Mouse (Mus musculus) MEL (cell line): ENCODE data around the gene Abhd11. TPM values are rescaled to one million over a fixed set of nuclear protein-coding genes. Genes with fewer than 3 reads are reported as not detected.

Experiments
- DNase-seq: peaks from one replicate; pipeline ENCODE4 v3.0.0; 2011; ENCODE audit warnings: low read depth, low spot score
- H3K27ac ChIP-seq: 2 replicates; pipeline ENCODE4 v1.5.1; 2012; ENCODE audit warnings: low read depth, mild to moderate bottlenecking, control low read depth, low read length, moderate library complexity; ENCODE audit not compliant: control insufficient read depth
- H3K27me3 ChIP-seq, 2 experiments: fragments of 150-350 bp in 1 of 2; sonication (generic) in 1 of 2; 2 replicates each; pipeline ENCODE4 v1.6.1; 2012; ENCODE audit warnings: low read length in 2 of 2, mild to moderate bottlenecking in 2 of 2, improper control_type of control experiment in 1 of 2, moderate library complexity in 1 of 2; ENCODE audit not compliant: insufficient read depth in 2 of 2, control insufficient read depth in 1 of 2
- H3K36me3 ChIP-seq, 2 experiments: 2 replicates each; pipeline ENCODE4 v1.6.1; 2012 to 2014; ENCODE audit warnings: low read length in 2 of 2, improper control_type of control experiment in 1 of 2, inconsistent platforms in 1 of 2, mild to moderate bottlenecking in 1 of 2; ENCODE audit not compliant: insufficient read depth in 2 of 2, control insufficient read depth in 1 of 2
- H3K4me1 ChIP-seq, 2 experiments: fragments of 150-350 bp in 1 of 2; sonication (generic) in 1 of 2; 2 replicates each; pipeline ENCODE4 v1.6.1; 2012; ENCODE audit warnings: low read length in 2 of 2, improper control_type of control experiment in 1 of 2, mild to moderate bottlenecking in 1 of 2; ENCODE audit not compliant: insufficient read depth in 2 of 2, control insufficient read depth in 1 of 2
- H3K4me3 ChIP-seq, 2 experiments: fragments of 150-350 bp in 1 of 2; sonication (generic) in 1 of 2; 2 replicates each; pipeline ENCODE4 v1.5.1; 2012; ENCODE audit warnings: low read depth in 2 of 2, low read length in 2 of 2, mild to moderate bottlenecking in 2 of 2, moderate library complexity in 2 of 2, control low read depth in 1 of 2, improper control_type of control experiment in 1 of 2; ENCODE audit not compliant: control insufficient read depth in 1 of 2, insufficient read depth in 1 of 2
- H3K79me2 ChIP-seq: 2 replicates; pipeline ENCODE4 v1.6.1; 2012; ENCODE audit warnings: mild to moderate bottlenecking, low read length, moderate library complexity; ENCODE audit not compliant: control insufficient read depth, poor library complexity, insufficient read depth
- H3K9ac ChIP-seq: 2 replicates; pipeline ENCODE4 v1.6.1; 2012; ENCODE audit warnings: low read depth, mild to moderate bottlenecking, control low read depth, low read length, moderate library complexity; ENCODE audit not compliant: control insufficient read depth, poor library complexity, severe bottlenecking
- H3K9me3 ChIP-seq: fragments of 150-350 bp; sonication (generic); replicated peaks from 2 replicates; pipeline ENCODE4 v1.6.1; 2012; ENCODE audit warnings: mild to moderate bottlenecking, low read length, improper control_type of control experiment, moderate library complexity; ENCODE audit not compliant: insufficient read depth
- CHD2 ChIP-seq: IDR thresholded peaks from 2 replicates; pipeline ENCODE4 v1.6.1; 2011; ENCODE audit warnings: low read length, improper control_type of control experiment
- CTCF ChIP-seq, 3 experiments: IDR thresholded peaks in 2 of 3; conservative IDR thresholded peaks in 1 of 3; 2 replicates each; pipeline ENCODE4 v1.5.1; 2011 to 2012; ENCODE audit warnings: low read length in 3 of 3, low read depth in 2 of 3, mild to moderate bottlenecking in 2 of 3, improper control_type of control experiment in 1 of 3, inconsistent platforms in 1 of 3, mixed read lengths in 1 of 3, moderate library complexity in 1 of 3; ENCODE audit not compliant: control insufficient read depth in 1 of 3, insufficient read depth in 1 of 3, poor library complexity in 1 of 3, severe bottlenecking in 1 of 3
- ELF1 ChIP-seq: IDR thresholded peaks from 2 replicates; pipeline ENCODE4 v1.6.1; 2014; ENCODE audit warnings: low read depth, mild to moderate bottlenecking, inconsistent platforms, low read length, improper control_type of control experiment, moderate library complexity
- EP300 ChIP-seq, 2 experiments: IDR thresholded peaks; 2 replicates each; pipeline ENCODE4 v1.6.1; 2011; ENCODE audit warnings: improper control_type of control experiment in 2 of 2, low read length in 2 of 2, low read depth in 1 of 2, mild to moderate bottlenecking in 1 of 2
- GATA1 ChIP-seq: IDR thresholded peaks from 2 replicates; pipeline ENCODE4 v1.6.1; 2011; ENCODE audit warnings: low read depth, low read length, improper control_type of control experiment
- JUND ChIP-seq: IDR thresholded peaks from 2 replicates; pipeline ENCODE4 v1.6.1; 2011; ENCODE audit warnings: low read depth, mild to moderate bottlenecking, improper control_type of control experiment, low read length
- MAZ ChIP-seq: IDR thresholded peaks from 2 replicates; pipeline ENCODE4 v1.6.1; 2012; ENCODE audit warnings: low read depth, mild to moderate bottlenecking, inconsistent platforms, low read length, improper control_type of control experiment
- MYB ChIP-seq: IDR thresholded peaks from 2 replicates; pipeline ENCODE4 v1.6.1; 2011; ENCODE audit warnings: mild to moderate bottlenecking, low read depth, low read length, improper control_type of control experiment
- MYC ChIP-seq: IDR thresholded peaks from 2 replicates; pipeline ENCODE4 v1.6.1; 2011; ENCODE audit warnings: low read depth, mild to moderate bottlenecking, low read length, improper control_type of control experiment, moderate library complexity
- POLR2A ChIP-seq, 2 experiments: IDR thresholded peaks; 2 replicates each; pipeline ENCODE4 v1.6.1; 2011 to 2012; ENCODE audit warnings: low read length in 2 of 2, mild to moderate bottlenecking in 2 of 2, control low read depth in 1 of 2, improper control_type of control experiment in 1 of 2, low read depth in 1 of 2, moderate library complexity in 1 of 2; ENCODE audit not compliant: control insufficient read depth in 1 of 2, insufficient read depth in 1 of 2, poor library complexity in 1 of 2
- RAD21 ChIP-seq: IDR thresholded peaks from 2 replicates; pipeline ENCODE4 v1.6.1; 2011; ENCODE audit warnings: mild to moderate bottlenecking, low read depth, low read length, improper control_type of control experiment
- SIN3A ChIP-seq: IDR thresholded peaks from 2 replicates; pipeline ENCODE4 v1.6.1; 2012; ENCODE audit warnings: low read length, improper control_type of control experiment, inconsistent platforms
- TBP ChIP-seq: IDR thresholded peaks from 2 replicates; pipeline ENCODE4 v1.8.0; 2011; ENCODE audit warnings: low read depth, low read length, improper control_type of control experiment
- UBTF ChIP-seq: IDR thresholded peaks from 2 replicates; pipeline ENCODE4 v1.6.1; 2012; ENCODE audit warnings: low read depth, mild to moderate bottlenecking, inconsistent platforms, low read length, improper control_type of control experiment, moderate library complexity, borderline replicate concordance; ENCODE audit not compliant: insufficient read depth
- USF1 ChIP-seq: IDR thresholded peaks from 2 replicates; pipeline ENCODE4 v1.6.1; 2014; ENCODE audit warnings: low read depth, mild to moderate bottlenecking, inconsistent platforms, low read length, improper control_type of control experiment, moderate library complexity
- USF2 ChIP-seq, 2 experiments: IDR thresholded peaks; 2 replicates each; pipeline ENCODE4 v1.6.1; 2011 to 2012; ENCODE audit warnings: improper control_type of control experiment in 2 of 2, low read length in 2 of 2, borderline replicate concordance in 1 of 2, inconsistent platforms in 1 of 2, low read depth in 1 of 2, mild to moderate bottlenecking in 1 of 2; ENCODE audit not compliant: insufficient read depth in 1 of 2
- ZC3H11A ChIP-seq: IDR thresholded peaks from 2 replicates; pipeline ENCODE4 v1.6.1; 2012; ENCODE audit warnings: low read depth, mild to moderate bottlenecking, inconsistent platforms, low read length, improper control_type of control experiment
- ZKSCAN1 ChIP-seq: IDR thresholded peaks from 2 replicates; pipeline ENCODE4 v1.6.1; 2012; ENCODE audit warnings: low read depth, mild to moderate bottlenecking, inconsistent platforms, low read length, improper control_type of control experiment, moderate library complexity
- ZNF384 ChIP-seq: IDR thresholded peaks from 2 replicates; pipeline ENCODE4 v1.6.1; 2012; ENCODE audit warnings: low read depth, mild to moderate bottlenecking, inconsistent platforms, low read length, improper control_type of control experiment
- polyA plus RNA-seq, 2 experiments: library from polyadenylated mRNA; stranded (reverse) in 1 of 2; unstranded in 1 of 2; fragments of >175 nt in 1 of 2; fragments of >200 nt in 1 of 2; gene quantifications; 2 replicates each; pipeline versions ENCODE4 v1.2.1 to v1.2.4; 2012; ENCODE audit warnings: low replicate concordance in 2 of 2, low read depth in 1 of 2; ENCODE audit not compliant: insufficient read length in 2 of 2, insufficient read depth in 1 of 2, missing spikeins in 1 of 2
- total RNA-seq: library from RNA; depleted of rRNA; stranded (reverse); fragments of 300-350 nt; gene quantifications from 2 replicates; pipeline ENCODE4 v1.2.3, GENCODE M21; 2012

Gene Abhd11
- total and polyA plus RNA-seq, 3 experiments, result 51.7 to 55.9 TPM; not detected in 1

DNA sequence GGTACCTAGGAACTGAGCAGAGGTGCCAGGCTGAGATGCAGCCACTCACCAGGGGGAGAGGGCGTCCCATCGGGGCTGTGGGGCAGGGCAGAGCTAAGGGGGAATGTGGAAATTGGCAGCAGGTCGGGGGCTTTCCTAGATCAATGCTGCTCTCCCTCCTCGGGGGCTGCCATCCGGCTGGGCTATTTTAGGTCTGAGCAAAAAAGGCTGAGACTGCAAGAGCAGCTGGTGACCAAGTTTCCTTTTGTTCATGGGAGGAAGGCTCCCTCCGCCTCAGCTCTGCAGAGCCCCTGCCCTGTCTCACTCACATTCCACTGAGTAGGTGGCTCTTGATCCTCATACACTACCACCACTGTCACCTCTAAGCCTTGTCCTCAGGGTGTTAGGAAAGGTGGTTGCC, 31.1 kb downstream of the Abhd11 start:
- H3K9me3 ChIP-seq, result no peaks in the 10 kb centered on the region
- H3K79me2 ChIP-seq, result no peaks in the 10 kb centered on the region
- no peak for DNase-seq
- no peaks in the 10 kb centered on the region for H3K4me1 ChIP-seq
- TF ChIP-seq POLR2A (IDR thresholded peaks at IDR 0.05; ENCODE audit: control insufficient read depth in 1 of 2, insufficient read depth in 1 of 2, low read depth in 1 of 2, low read length in 2 of 2, poor library complexity in 1 of 2) (no peak), MYC (no peak)
- TF ChIP-seq, all 39 proteins: peak for 0
- H3K36me3 ChIP-seq, result no peaks in the 10 kb centered on the region
- H3K4me3 ChIP-seq, result no peak overlapping the region
- H3K9ac ChIP-seq, result no peak overlapping the region
- H3K27ac ChIP-seq, result no peak overlapping the region
- H3K27me3 ChIP-seq, result no peaks in the 10 kb centered on the region

DNA sequence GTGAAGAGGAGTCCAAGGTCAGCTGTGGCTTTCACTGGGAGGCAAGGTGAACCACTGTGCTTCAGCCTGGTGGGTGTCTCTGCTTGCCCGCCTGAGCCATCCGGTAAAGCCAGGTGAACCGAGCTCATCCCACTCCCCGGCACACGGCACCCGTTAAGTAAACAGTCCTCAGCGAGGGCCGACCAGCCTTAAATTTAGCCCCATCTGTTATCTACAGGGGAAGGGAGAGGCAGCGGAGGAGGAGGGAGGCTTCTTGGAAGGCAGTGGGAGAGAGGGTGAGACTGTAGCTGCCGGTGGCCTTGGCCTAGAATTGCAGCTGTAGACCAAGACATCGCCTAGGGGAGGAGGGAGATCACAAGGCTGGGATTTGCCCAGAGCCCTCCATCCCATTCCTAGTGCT, 31.8 kb downstream of the Abhd11 start:
- DNase-seq, result no peak
- Histone ChIP-seq H3K27ac (no peak overlapping the region), H3K9me3 (no peaks in the 10 kb centered on the region), H3K9ac (no peak overlapping the region), H3K4me3 (no peak overlapping the region), H3K36me3 (no peaks in the 10 kb centered on the region), H3K4me1 (no peaks in the 10 kb centered on the region), H3K79me2 (no peaks in the 10 kb centered on the region), H3K27me3 (no peaks in the 10 kb centered on the region)
- TF ChIP-seq CHD2, result no peak

DNA sequence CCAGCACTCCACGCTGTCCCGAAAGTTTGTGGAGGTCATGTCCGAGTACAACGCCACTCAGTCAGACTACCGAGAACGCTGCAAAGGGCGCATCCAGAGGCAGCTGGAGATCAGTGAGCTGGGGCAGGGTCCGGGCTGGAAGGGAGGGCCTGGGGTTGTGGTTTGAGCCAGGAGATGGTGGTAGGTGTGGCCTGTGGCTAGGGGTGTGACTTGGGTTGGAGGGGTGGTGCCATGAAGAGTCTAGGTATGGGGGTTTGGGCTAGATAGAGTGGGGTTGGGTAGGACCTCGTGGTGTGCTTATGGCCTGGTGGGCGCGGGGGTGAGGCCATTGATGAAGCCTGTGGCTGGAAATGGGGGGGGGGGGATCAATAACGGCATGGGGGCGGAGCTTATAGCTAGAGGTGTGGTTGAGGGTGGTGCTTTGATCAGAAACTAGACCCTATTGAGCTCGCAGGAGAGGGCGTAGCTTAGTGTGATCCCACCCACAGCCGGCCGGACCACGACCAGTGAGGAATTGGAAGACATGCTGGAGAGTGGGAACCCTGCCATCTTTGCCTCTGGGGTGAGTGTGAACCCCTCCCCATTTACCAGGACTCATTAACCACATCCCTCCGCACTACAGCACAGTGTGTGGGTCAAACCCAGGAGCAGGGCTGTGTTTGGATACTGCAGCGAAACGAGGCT, 33.3 kb downstream of the Abhd11 start:
- H3K4me1 ChIP-seq, result no peaks in the 10 kb centered on the region
- no peak for TF ChIP-seq TBP
- no peak for TF ChIP-seq USF1
- TF ChIP-seq USF2 (IDR thresholded peaks at IDR 0.05; ENCODE audit: borderline replicate concordance in 1 of 2, insufficient read depth in 1 of 2, low read depth in 1 of 2, low read length in 2 of 2), result no peak
- TF ChIP-seq MYB, result no peak
- no peak for TF ChIP-seq UBTF
- TF ChIP-seq ZNF384, result no peak
- TF ChIP-seq ZKSCAN1, result no peak
- no peak for TF ChIP-seq MYC
- no peak for TF ChIP-seq SIN3A
- TF ChIP-seq ZC3H11A, result no peak
- TF ChIP-seq CTCF (IDR thresholded peaks at IDR 0.05 in 2 of 3, conservative IDR thresholded peaks at IDR 0.05 in 1 of 3; ENCODE audit: control insufficient read depth in 1 of 3, insufficient read depth in 1 of 3, low read depth in 2 of 3, low read length in 3 of 3, poor library complexity in 1 of 3, severe bottlenecking in 1 of 3), result no peak
- TF ChIP-seq EP300 (IDR thresholded peaks at IDR 0.05; ENCODE audit: low read depth in 1 of 2, low read length in 2 of 2), result no peak
- TF ChIP-seq ELF1, result no peak
- no peak for TF ChIP-seq POLR2A (IDR thresholded peaks at IDR 0.05; ENCODE audit: control insufficient read depth in 1 of 2, insufficient read depth in 1 of 2, low read depth in 1 of 2, low read length in 2 of 2, poor library complexity in 1 of 2)
- no peak for TF ChIP-seq MAZ
- TF ChIP-seq RAD21, result no peak
- TF ChIP-seq GATA1, result no peak
- TF ChIP-seq JUND, result no peak
- no peak overlapping the region for H3K9ac ChIP-seq
- H3K27me3 ChIP-seq, result no peaks in the 10 kb centered on the region
- H3K36me3 ChIP-seq, result no peaks in the 10 kb centered on the region
- H3K9me3 ChIP-seq, result no peaks in the 10 kb centered on the region
- no peak for DNase-seq
- H3K79me2 ChIP-seq, result no peaks in the 10 kb centered on the region
- H3K27ac ChIP-seq, result no peak overlapping the region
- no peak overlapping the region for H3K4me3 ChIP-seq
